Mouse (Mus musculus): ENCODE data around the gene Rilpl1. TPM values are rescaled to one million over a fixed set of nuclear protein-coding genes. Genes with fewer than 3 reads are reported as not detected.

Gene Rilpl1
- polyA plus RNA-seq, 1 experiment = 1.5 TPM

DNA sequence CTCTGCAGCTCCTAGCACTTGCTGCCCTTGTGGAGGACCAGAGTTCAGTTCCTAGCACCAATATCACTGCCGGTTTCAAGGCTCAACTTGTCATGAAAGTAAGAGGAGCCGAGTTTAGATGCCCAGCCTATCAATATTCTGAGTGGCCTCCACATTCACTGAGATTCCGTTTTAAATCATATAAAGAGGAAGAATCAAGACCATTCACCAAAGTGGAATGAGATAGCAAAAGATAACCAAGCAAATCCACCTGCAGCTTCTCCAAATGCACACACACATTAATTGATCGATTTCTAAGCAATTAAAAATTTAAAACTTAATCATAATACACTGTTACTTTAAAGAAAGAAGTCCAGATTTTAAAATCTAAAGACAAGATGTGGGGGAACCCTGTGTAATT is 49.5 kb downstream of the Rilpl1 start:
- TF ChIP-seq CTCF (IDR thresholded peaks at IDR 0.05; ENCODE audit: control insufficient read depth, insufficient read depth, insufficient replicate concordance, low read depth, low read length) = no peak
- TF ChIP-seq POLR2A (IDR thresholded peaks at IDR 0.05; ENCODE audit: control insufficient read depth, low read depth, low read length) = no peak

DNA sequence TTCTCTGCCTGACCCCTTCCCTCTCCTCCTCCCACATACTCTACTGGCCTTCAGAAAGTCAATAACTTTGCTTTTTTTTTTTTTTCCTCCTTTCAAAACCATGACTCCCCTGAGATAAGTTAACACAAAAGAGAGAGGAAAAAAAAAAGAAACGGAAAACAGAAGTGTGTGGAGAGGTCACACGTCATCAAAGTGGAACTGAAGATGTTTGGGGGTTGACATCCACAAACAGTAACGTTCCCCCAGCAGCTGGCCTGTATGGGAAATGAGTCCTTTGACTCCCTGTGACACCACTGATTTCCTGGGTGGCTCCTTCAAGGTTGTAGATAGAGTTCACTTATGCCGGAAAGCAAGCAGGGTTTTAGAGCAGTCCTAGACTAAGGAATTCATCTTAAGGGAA is 51.1 kb downstream of the Rilpl1 start:
- peak overlapping the region; percentile 23 for H3K4me3 ChIP-seq (ENCODE audit: control insufficient read depth, low read depth, low read length)
- no peaks in the 10 kb centered on the region for H3K27me3 ChIP-seq (ENCODE audit: control insufficient read depth, insufficient read depth, low read length)
- peaks cover 14% of the 10 kb centered on the region for H3K4me1 ChIP-seq (ENCODE audit: control insufficient read depth, insufficient read depth, low read length)
- H3K36me3 ChIP-seq (ENCODE audit: control insufficient read depth, insufficient read depth, low read length) = no peaks in the 10 kb centered on the region
- H3K27ac ChIP-seq (ENCODE audit: control insufficient read depth, insufficient read depth, low read depth, low read length) = peak overlapping the region; percentile 59; the same call in 1 of the 2 replicates
- no peak for TF ChIP-seq CTCF (IDR thresholded peaks at IDR 0.05; ENCODE audit: control insufficient read depth, insufficient read depth, insufficient replicate concordance, low read depth, low read length)
- no peak for TF ChIP-seq POLR2A (IDR thresholded peaks at IDR 0.05; ENCODE audit: control insufficient read depth, low read depth, low read length)

More for the DNA sequence above, 49.5 kb downstream of the Rilpl1 start:
- H3K36me3 ChIP-seq (ENCODE audit: control insufficient read depth, insufficient read depth, low read length) = no peaks in the 10 kb centered on the region
- peaks cover 12% of the 10 kb centered on the region for H3K4me1 ChIP-seq (ENCODE audit: control insufficient read depth, insufficient read depth, low read length)
- no peak overlapping the region for H3K27ac ChIP-seq (ENCODE audit: control insufficient read depth, insufficient read depth, low read depth, low read length)
- peak overlapping the region; percentile 21; the same call in 1 of the 2 replicates for H3K4me3 ChIP-seq (ENCODE audit: control insufficient read depth, low read depth, low read length)
- no peaks in the 10 kb centered on the region for H3K27me3 ChIP-seq (ENCODE audit: control insufficient read depth, insufficient read depth, low read length)

DNA sequence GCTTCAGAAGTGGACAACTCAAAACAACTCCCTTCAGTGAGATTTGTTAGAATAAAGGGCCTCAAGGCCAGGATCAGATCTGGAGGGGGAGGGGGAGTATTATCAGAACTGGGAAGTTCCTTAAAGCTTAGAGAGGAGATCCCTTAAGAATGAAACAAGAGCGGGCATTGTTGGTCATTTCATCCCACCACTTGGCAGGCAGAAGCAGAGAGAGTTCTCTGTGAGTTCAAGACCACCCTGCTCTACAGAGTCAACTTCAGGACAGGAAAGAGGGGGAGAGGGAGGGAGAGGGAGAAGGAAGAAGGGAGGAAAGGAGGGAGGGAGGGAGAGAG is 52.4 kb downstream of the Rilpl1 start:
- Histone ChIP-seq H3K4me1 (ENCODE audit: control insufficient read depth, insufficient read depth, low read length) (peaks cover 14% of the 10 kb centered on the region), H3K4me3 (ENCODE audit: control insufficient read depth, low read depth, low read length) (peak overlapping the region; percentile 62), H3K27me3 (ENCODE audit: control insufficient read depth, insufficient read depth, low read length) (no peaks in the 10 kb centered on the region), H3K36me3 (ENCODE audit: control insufficient read depth, insufficient read depth, low read length) (no peaks in the 10 kb centered on the region), H3K27ac (ENCODE audit: control insufficient read depth, insufficient read depth, low read depth, low read length) (peak overlapping the region; percentile 45)
- TF ChIP-seq CTCF (IDR thresholded peaks at IDR 0.05; ENCODE audit: control insufficient read depth, insufficient read depth, insufficient replicate concordance, low read depth, low read length) (no peak), POLR2A (IDR thresholded peaks at IDR 0.05; ENCODE audit: control insufficient read depth, low read depth, low read length) (no peak)

DNA sequence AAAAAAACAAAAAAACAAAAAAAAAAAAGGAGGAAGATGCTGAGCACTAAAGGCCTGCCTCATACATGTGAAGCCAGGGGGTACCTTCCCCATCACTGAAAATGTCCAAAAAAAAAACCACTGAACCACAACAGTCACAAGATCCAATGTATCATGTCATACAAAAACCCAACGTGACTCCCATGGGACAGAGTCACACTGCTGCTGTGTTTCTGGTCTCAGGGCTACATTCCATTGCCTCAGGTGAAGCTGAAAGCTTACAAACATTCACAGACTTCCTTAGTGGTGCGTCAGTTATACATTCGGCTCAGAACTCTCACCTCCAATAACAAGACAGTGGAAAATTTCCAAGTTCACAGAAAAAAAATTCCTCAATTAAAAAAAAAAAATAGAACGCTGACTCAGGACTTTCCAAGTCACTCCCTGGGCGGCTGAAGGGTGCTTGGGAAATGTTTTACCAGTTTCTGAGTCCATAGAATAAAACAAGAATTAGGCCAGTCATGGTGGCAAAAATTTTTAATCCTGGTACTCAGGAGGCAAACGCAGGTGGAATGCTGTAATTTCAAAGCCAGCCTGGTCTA is 60.5 kb downstream of the Rilpl1 start:
- Histone ChIP-seq H3K4me3 (ENCODE audit: control insufficient read depth, low read depth, low read length) (no peak overlapping the region), H3K27me3 (ENCODE audit: control insufficient read depth, insufficient read depth, low read length) (no peaks in the 10 kb centered on the region), H3K4me1 (ENCODE audit: control insufficient read depth, insufficient read depth, low read length) (peaks cover under 1% of the 10 kb centered on the region), H3K27ac (ENCODE audit: control insufficient read depth, insufficient read depth, low read depth, low read length) (no peak overlapping the region), H3K36me3 (ENCODE audit: control insufficient read depth, insufficient read depth, low read length) (no peaks in the 10 kb centered on the region; the same call in 1 of the 2 replicates)
- TF ChIP-seq POLR2A (IDR thresholded peaks at IDR 0.05; ENCODE audit: control insufficient read depth, low read depth, low read length) (no peak), CTCF (IDR thresholded peaks at IDR 0.05; ENCODE audit: control insufficient read depth, insufficient read depth, insufficient replicate concordance, low read depth, low read length) (no peak)

DNA sequence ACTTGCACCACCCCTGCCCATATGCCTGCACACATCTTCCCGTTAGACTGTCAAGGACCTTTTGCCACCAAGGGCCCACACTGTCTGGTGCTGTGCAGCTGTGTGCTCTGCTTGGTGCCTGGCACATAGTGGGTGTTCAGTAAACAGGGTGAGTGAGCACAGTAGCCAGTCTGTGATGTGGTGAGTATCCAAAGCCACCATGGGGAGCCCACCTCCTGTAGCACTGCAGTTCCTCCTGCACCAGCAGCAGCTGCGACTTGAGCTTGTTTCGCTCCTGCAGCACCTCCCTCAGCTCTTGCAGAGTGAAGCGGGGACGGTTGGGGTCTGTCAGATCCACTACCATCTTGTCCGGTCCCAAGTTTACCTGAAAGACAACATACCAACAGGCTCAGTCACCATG is 61.7 kb downstream of the Rilpl1 start:
- TF ChIP-seq CTCF (IDR thresholded peaks at IDR 0.05; ENCODE audit: control insufficient read depth, insufficient read depth, insufficient replicate concordance, low read depth, low read length) (no peak), POLR2A (IDR thresholded peaks at IDR 0.05; ENCODE audit: control insufficient read depth, low read depth, low read length) (no peak)
- Histone ChIP-seq H3K36me3 (ENCODE audit: control insufficient read depth, insufficient read depth, low read length) (no peaks in the 10 kb centered on the region; the same call in 1 of the 2 replicates), H3K27ac (ENCODE audit: control insufficient read depth, insufficient read depth, low read depth, low read length) (no peak overlapping the region), H3K4me3 (ENCODE audit: control insufficient read depth, low read depth, low read length) (peak overlapping the region; percentile 7; the same call in 1 of the 2 replicates), H3K4me1 (ENCODE audit: control insufficient read depth, insufficient read depth, low read length) (no peaks in the 10 kb centered on the region), H3K27me3 (ENCODE audit: control insufficient read depth, insufficient read depth, low read length) (no peaks in the 10 kb centered on the region)

DNA sequence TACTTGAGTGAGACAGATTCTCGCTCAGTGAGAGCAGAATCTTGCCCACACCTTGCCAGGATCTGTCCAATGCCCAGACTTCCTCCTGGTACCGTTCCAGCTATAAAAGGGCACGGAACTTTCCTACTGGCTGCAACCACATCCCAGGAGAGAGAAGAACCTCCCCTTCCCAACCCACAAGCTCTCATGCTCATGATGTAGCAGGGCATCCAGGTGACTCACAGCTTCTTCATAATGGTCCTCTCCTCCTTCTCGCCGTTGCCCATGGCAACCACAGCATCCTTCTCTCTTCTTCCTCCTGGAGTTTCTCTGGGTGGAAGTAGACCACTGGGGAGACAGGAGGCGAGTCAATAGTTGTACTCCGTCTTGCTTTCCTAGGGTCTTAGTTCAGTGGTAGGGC is 62.8 kb downstream of the Rilpl1 start:
- H3K27me3 ChIP-seq (ENCODE audit: control insufficient read depth, insufficient read depth, low read length) = no peaks in the 10 kb centered on the region
- no peaks in the 10 kb centered on the region; the same call in none of the 2 replicates for H3K36me3 ChIP-seq (ENCODE audit: control insufficient read depth, insufficient read depth, low read length)
- peak overlapping the region; percentile 58 for H3K4me3 ChIP-seq (ENCODE audit: control insufficient read depth, low read depth, low read length)
- TF ChIP-seq POLR2A (IDR thresholded peaks at IDR 0.05; ENCODE audit: control insufficient read depth, low read depth, low read length) (no peak), CTCF (IDR thresholded peaks at IDR 0.05; ENCODE audit: control insufficient read depth, insufficient read depth, insufficient replicate concordance, low read depth, low read length) (no peak)
- peak overlapping the region; percentile 39; the same call in 1 of the 2 replicates for H3K27ac ChIP-seq (ENCODE audit: control insufficient read depth, insufficient read depth, low read depth, low read length)
- no peaks in the 10 kb centered on the region for H3K4me1 ChIP-seq (ENCODE audit: control insufficient read depth, insufficient read depth, low read length)

DNA sequence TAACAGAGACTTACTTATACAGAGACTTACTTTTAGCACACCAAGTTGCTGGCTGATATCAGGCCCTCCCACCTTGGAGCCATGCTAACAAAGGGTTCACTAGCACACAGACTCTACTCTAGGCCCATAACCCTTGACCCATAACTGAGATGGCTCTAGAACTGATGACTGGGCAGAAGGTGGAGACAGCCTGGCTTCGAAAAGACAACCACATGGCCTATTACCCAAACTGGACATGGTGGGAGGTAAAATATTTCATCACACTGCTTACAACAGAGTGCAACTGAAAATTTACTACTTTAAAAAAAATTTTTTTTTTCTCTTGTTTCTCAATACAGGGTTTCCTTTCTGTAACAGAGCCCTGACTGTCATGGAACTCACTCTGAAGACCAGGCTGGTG is 63.4 kb downstream of the Rilpl1 start:
- Histone ChIP-seq H3K36me3 (ENCODE audit: control insufficient read depth, insufficient read depth, low read length) (no peaks in the 10 kb centered on the region; the same call in none of the 2 replicates), H3K27ac (ENCODE audit: control insufficient read depth, insufficient read depth, low read depth, low read length) (no peak overlapping the region), H3K4me3 (ENCODE audit: control insufficient read depth, low read depth, low read length) (peak overlapping the region; percentile 42), H3K4me1 (ENCODE audit: control insufficient read depth, insufficient read depth, low read length) (no peaks in the 10 kb centered on the region), H3K27me3 (ENCODE audit: control insufficient read depth, insufficient read depth, low read length) (no peaks in the 10 kb centered on the region)
- TF ChIP-seq POLR2A (IDR thresholded peaks at IDR 0.05; ENCODE audit: control insufficient read depth, low read depth, low read length) = no peak
- TF ChIP-seq CTCF (IDR thresholded peaks at IDR 0.05; ENCODE audit: control insufficient read depth, insufficient read depth, insufficient replicate concordance, low read depth, low read length) = no peak

Data from testis, adult 2 months (tissue).